Mouse (Mus musculus): ENCODE measurements at regions not wholly inside any gene's neighbourhood (a gene's known extent, or its start where the extent isn't known, plus 50 kb on each side); places are given as distances from the start of the nearest gene placed in this dataset.
A peak's percentile ranks its signal among the peaks of the same experiment; 100 is the strongest.

- no peak for TF ChIP-seq CTCF (IDR thresholded peaks at IDR 0.05)
- intact Hi-C loops (cut with DNase I), result loop anchor here (2.0 kb wide), 1 partner anchor 242 kb away; the partner anchor contains the start of gene Tnrc6c
- Histone ChIP-seq H3K4me3 (no peak overlapping the region), H3K27ac (no peak overlapping the region)
- DNase-seq (ENCODE audit: extremely low spot score in 1 of 2, low spot score in 2 of 2), result no peak
These were observed 71.0 kb upstream of the Gm11733 start for GRCm38 (mm10) chr11:117413133-117413532.

DNA sequence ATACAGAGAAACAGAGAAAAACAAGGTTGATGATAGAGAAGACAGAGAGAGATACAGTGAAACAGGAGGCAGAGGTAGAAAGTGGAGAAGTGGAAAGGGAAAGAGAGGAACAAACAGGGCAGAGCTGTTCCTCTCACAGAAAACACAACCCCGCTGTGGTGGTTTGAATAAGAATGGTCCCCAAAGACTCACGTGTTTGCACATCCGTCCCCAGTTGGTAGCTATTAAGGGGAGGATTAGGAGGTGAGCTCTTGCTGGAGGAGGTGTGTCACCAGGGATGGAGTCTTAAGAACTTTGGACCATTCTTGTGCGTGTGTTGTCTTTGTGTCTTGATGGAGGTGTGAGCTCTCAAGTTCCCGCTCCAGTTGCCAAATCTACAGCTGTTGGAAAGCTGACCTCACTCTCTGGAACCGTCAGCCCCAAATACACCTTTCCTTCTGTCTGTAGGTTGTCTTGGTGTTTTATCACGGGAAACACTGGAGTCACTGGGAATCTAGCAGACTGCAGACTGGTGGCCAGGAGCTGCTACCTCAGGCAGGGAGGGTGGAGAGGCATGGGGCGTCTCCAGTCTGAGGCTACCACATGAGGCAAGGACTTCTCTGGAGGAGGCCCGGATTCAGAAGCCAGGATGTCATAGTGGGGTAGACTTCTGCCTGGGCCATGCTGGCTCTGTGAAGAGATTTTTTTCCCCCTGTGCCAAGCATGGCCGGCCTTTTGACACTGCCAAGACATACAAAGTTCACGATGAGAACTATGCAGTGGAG, 70.0 kb upstream of the Gm11733 start:
- H3K27ac ChIP-seq, result no peak overlapping the region
- intact Hi-C loops (cut with DNase I), result loop anchor here (2.0 kb wide), 1 partner anchor 241 kb away; the partner anchor contains the start of gene Tnrc6c
- no peak for TF ChIP-seq CTCF (IDR thresholded peaks at IDR 0.05)
- no peak for DNase-seq (ENCODE audit: extremely low spot score in 1 of 2, low spot score in 2 of 2)
- no peak overlapping the region for H3K4me3 ChIP-seq

GRCm38 (mm10) chr11:117414871-117415323, 69.3 kb upstream of the Gm11733 start:
- Histone ChIP-seq H3K4me3 (peak overlapping the region; percentile 26), H3K27ac (no peak overlapping the region)
- intact Hi-C loops (cut with DNase I), result no loop called here
- TF ChIP-seq CTCF (IDR thresholded peaks at IDR 0.05), result no peak
- DNase-seq (ENCODE audit: extremely low spot score in 1 of 2, low spot score in 2 of 2), result peak; percentile 39 to 42

GRCm38 (mm10) chr11:117415466-117415865, 68.7 kb upstream of the Gm11733 start:
- intact Hi-C loops (cut with DNase I), result no loop called here
- Histone ChIP-seq H3K27ac (no peak overlapping the region), H3K4me3 (peak overlapping the region; percentile 26; the same call in 1 of the 2 replicates)
- no peak for DNase-seq (ENCODE audit: extremely low spot score in 1 of 2, low spot score in 2 of 2)
- no peak for TF ChIP-seq CTCF (IDR thresholded peaks at IDR 0.05)

DNA sequence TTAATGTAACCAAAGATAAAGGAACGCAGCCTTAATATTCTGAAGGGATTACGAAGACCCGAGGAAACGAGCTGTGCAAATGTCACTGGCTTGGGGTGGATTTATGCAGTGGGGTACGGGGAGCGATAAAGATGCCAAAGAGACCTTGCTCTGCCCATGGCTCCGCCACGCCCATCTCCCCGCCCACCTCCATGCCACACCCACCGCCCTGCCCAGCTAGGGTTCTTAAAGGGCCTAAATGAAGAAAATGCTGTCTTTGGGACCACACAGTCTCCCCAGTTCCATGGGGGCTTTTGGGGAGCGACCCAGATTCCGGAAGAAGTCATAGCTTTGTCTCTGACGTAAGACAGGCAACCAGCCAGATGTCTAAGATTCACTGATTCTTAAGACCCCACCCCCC, 68.2 kb upstream of the Gm11733 start:
- TF ChIP-seq CTCF (IDR thresholded peaks at IDR 0.05), result no peak
- no peak for DNase-seq (ENCODE audit: extremely low spot score in 1 of 2, low spot score in 2 of 2)
- Histone ChIP-seq H3K27ac (no peak overlapping the region), H3K4me3 (no peak overlapping the region)
- intact Hi-C loops (cut with DNase I), result no loop called here

DNA sequence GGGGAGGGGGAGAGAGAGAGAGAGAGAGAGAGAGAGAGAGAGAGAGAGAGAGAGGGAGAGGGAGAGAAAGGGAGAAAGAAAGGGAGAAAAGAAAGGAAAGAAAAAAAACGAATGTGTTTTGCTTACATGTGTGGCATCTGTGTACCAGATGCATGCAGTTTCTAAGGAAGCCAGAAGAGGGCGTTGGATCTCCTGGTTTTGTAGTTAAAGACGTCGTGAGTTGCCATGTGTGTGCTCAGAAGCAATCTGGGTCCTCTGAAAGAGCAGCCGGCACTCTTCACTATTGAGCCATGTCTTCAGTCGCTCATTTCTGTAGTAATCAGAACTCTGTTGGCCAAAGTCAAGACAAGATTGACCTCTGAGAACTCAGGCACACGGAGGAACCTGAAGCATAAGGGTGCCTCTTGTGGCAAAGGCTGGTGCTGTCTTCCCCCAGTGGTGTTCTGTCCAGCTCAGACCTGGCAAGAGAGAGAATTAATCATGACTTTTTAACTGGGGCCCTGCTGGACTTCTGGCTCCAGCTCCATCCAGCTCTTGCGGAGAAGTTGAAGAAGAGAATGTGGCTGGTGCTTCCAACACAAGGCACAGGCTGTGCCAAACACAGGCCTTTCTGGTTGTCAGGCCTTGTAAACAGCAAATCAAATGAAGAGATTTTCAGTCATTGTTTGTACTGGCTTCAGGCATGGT, 67.0 kb upstream of the Gm11733 start:
- no peak for DNase-seq (ENCODE audit: extremely low spot score in 1 of 2, low spot score in 2 of 2)
- intact Hi-C loops (cut with DNase I), result no loop called here
- Histone ChIP-seq H3K27ac (no peak overlapping the region), H3K4me3 (no peak overlapping the region)
- TF ChIP-seq CTCF (IDR thresholded peaks at IDR 0.05), result no peak; the same call in 1 of the 2 replicates

- intact Hi-C loops (cut with DNase I), result no loop called here
- no peak overlapping the region for H3K4me3 ChIP-seq
- TF ChIP-seq CTCF (IDR thresholded peaks at IDR 0.05), result no peak
- no peak for DNase-seq (ENCODE audit: extremely low spot score in 1 of 2, low spot score in 2 of 2)
- H3K27ac ChIP-seq, result no peak overlapping the region
These were observed 66.1 kb upstream of the Gm11733 start for GRCm38 (mm10) chr11:117417959-117418574.

DNA sequence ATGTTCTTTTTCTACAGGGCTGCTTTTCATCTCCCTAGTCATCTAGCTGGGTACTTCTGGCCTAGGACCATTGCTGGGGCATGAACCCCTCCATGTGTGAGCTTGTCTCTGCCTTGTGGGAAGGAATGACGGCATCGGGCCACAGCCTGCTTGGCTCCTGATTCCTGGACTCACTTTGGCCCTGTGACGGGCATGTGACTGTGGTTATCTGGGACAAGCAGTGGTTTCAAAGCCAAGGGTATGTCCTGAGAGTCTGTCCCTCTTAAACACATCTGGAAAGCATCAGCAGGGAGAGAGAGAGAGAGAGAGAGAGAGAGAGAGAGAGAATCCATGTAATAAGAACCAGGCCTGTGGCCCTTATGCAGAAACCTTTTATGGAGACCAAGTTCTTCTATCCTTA, 65.2 kb upstream of the Gm11733 start:
- DNase-seq (ENCODE audit: extremely low spot score in 1 of 2, low spot score in 2 of 2), result no peak
- Histone ChIP-seq H3K27ac (no peak overlapping the region), H3K4me3 (no peak overlapping the region)
- no peak for TF ChIP-seq CTCF (IDR thresholded peaks at IDR 0.05)
- intact Hi-C loops (cut with DNase I), result no loop called here

GRCm38 (mm10) chr11:117419351-117419969, 64.7 kb upstream of the Gm11733 start:
- H3K4me3 ChIP-seq, result no peak overlapping the region
- no peak for TF ChIP-seq CTCF (IDR thresholded peaks at IDR 0.05)
- H3K27ac ChIP-seq, result no peak overlapping the region
- intact Hi-C loops (cut with DNase I), result no loop called here
- DNase-seq (ENCODE audit: extremely low spot score in 1 of 2, low spot score in 2 of 2), result no peak

DNA sequence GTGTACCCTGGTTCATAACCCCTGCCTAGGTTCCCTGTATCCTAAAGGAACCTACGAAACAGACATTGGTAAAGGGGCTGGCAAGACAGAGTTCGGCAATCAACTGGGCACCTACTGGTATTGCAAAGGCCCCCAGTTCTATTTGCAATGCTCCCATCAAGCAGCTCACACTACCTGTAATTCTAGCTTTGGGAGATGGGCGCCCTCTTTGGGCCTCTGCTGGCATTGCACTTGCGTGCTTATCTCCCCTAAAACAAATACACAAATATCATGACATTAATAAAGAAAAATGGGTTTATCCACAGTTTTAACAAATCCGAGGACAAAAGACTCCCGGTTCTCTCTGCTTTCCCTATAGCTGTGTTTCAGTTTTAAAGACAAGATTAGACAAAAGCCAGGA, 61.5 kb upstream of the Gm11733 start:
- no peak overlapping the region for H3K4me3 ChIP-seq
- TF ChIP-seq CTCF (IDR thresholded peaks at IDR 0.05), result peak; percentile 32
- no peak overlapping the region for H3K27ac ChIP-seq
- intact Hi-C loops (cut with DNase I), result no loop called here
- no peak for DNase-seq (ENCODE audit: extremely low spot score in 1 of 2, low spot score in 2 of 2)

GRCm38 (mm10) chr11:117423422-117423821, 60.7 kb upstream of the Gm11733 start:
- TF ChIP-seq CTCF (IDR thresholded peaks at IDR 0.05), result no peak
- intact Hi-C loops (cut with DNase I), result no loop called here

GRCm38 (mm10) chr11:117425466-117425865, 58.7 kb upstream of the Gm11733 start:
- intact Hi-C loops (cut with DNase I), result no loop called here
- H3K27ac ChIP-seq, result no peak overlapping the region
- TF ChIP-seq CTCF (IDR thresholded peaks at IDR 0.05), result no peak
- DNase-seq (ENCODE audit: extremely low spot score in 1 of 2, low spot score in 2 of 2), result no peak
- no peak overlapping the region for H3K4me3 ChIP-seq

More at GRCm38 (mm10) chr11:117423422-117423821, 60.7 kb upstream of the Gm11733 start:
- Histone ChIP-seq H3K27ac (no peak overlapping the region), H3K4me3 (no peak overlapping the region)
- no peak for DNase-seq (ENCODE audit: extremely low spot score in 1 of 2, low spot score in 2 of 2)

Measured in left cerebral cortex, adult 2 months (tissue).